Mouse (Mus musculus): ENCODE measurements around the gene Srpr.

The Srpr gene

GRCm38 (mm10) chr9:35199772-35200471 is at the start of gene Srpr, which contains the start of gene Tirap:
Gene Srpr, plus strand, starts transcription at chr9:35200175.
Gene Tirap, minus strand, starts transcription at chr9:35200291.
- DNase-seq = peak; percentile 93 to 95

- DNase-seq = no peak
These were observed 47.1 kb upstream of the Srpr start for GRCm38 (mm10) chr9:35152923-35153322.

- no peak for DNase-seq
These were observed 43.8 kb upstream of the Srpr start for GRCm38 (mm10) chr9:35156002-35156710.

- DNase-seq = no peak
These were observed 43.1 kb upstream of the Srpr start for GRCm38 (mm10) chr9:35156862-35157261.

GRCm38 (mm10) chr9:35158477-35158876 is 41.5 kb upstream of the Srpr start:
- peak in 1 of 2 experiments; percentile 13 for DNase-seq

GRCm38 (mm10) chr9:35160662-35161061 is 39.3 kb upstream of the Srpr start:
- no peak for DNase-seq

- no peak for DNase-seq
These were observed 38.3 kb upstream of the Srpr start for GRCm38 (mm10) chr9:35161721-35162120.

- peak; percentile 26 to 62 for DNase-seq
These were observed 36.8 kb upstream of the Srpr start for GRCm38 (mm10) chr9:35163011-35163690.

- no peak for DNase-seq
These were observed 35.7 kb upstream of the Srpr start for GRCm38 (mm10) chr9:35164142-35164874.

GRCm38 (mm10) chr9:35166144-35166797 is 33.7 kb upstream of the Srpr start:
- DNase-seq = peak; percentile 35 to 57

GRCm38 (mm10) chr9:35166798-35167635 is 33.0 kb upstream of the Srpr start:
- DNase-seq = peak; percentile 70 to 82

GRCm38 (mm10) chr9:35170071-35170470 is 29.9 kb upstream of the Srpr start:
- DNase-seq = no peak

GRCm38 (mm10) chr9:35173331-35173730 is 26.6 kb upstream of the Srpr start:
- no peak for DNase-seq

GRCm38 (mm10) chr9:35175251-35176123 is 24.5 kb upstream of the Srpr start, which contains the start of gene Dcps:
Gene Dcps, minus strand, starts transcription at chr9:35176061.
- peak; percentile 95 to 97 for DNase-seq

GRCm38 (mm10) chr9:35176124-35176659 is 23.8 kb upstream of the Srpr start:
- no peak for DNase-seq

GRCm38 (mm10) chr9:35182832-35183231 is 17.1 kb upstream of the Srpr start:
- no peak for DNase-seq

GRCm38 (mm10) chr9:35183359-35183758 is 16.6 kb upstream of the Srpr start:
- DNase-seq = no peak

- DNase-seq = no peak
These were observed 13.5 kb upstream of the Srpr start for GRCm38 (mm10) chr9:35186430-35186829.

GRCm38 (mm10) chr9:35187351-35187903 is 12.5 kb upstream of the Srpr start:
- DNase-seq = no peak

GRCm38 (mm10) chr9:35188700-35189099 is 11.3 kb upstream of the Srpr start:
- DNase-seq = peak; percentile 50 to 54

Measured in kidney, postnatal 25 days (tissue).